Mouse (Mus musculus): ENCODE results near the gene Zfp248. TPM values are rescaled to one million over a fixed set of nuclear protein-coding genes. Genes with fewer than 3 reads are reported as not detected.

Zfp248 gene
- total RNA-seq, 1 experiment from 2014 or later, result 3.5 TPM

Small RNA genes lying within 50 kb of the gene (microRNA-seq; reads per million reads assigned to microRNA genes)
- gene Gm25953, result 0 reads per million in 2 experiments

Other genes with a start within 250 kb of the Zfp248 start
- gene Bms1, start 36.1 kb downstream of the Zfp248 start, total RNA-seq (2021), result 33.8 and 37.5 TPM in 2 replicates
- gene Zfp9, start 23.8 kb upstream of the Zfp248 start, total RNA-seq (2021), result 5.2 and 5.7 TPM in 2 replicates
- gene Ankrd26, start 106.7 kb upstream of the Zfp248 start, total RNA-seq (2021), result 5.0 and 5.2 TPM in 2 replicates